Mouse (Mus musculus) megakaryocyte-erythroid progenitor cell, adult 5-6 weeks (primary cell): ENCODE data around the gene Spata18. TPM values are rescaled to one million over a fixed set of nuclear protein-coding genes. Genes with fewer than 3 reads are reported as not detected.
A peak's percentile ranks its signal among the peaks of the same experiment; 100 is the strongest.

Source experiments
- ATAC-seq: replicated peaks from 2 replicates; pipeline ENCODE4 v1.8.0; 2016; ENCODE audit warnings: mild to moderate bottlenecking, inconsistent platforms; ENCODE audit not compliant: severe bottlenecking, poor library complexity, low FRiP score, low TSS enrichment
- total RNA-seq, 2 experiments: library from RNA; stranded (forward) in 1 of 2; stranded (reverse) in 1 of 2; fragments of 200-1000, 215-1000 nt in 1 of 2; fragments of >200 nt in 1 of 2; fragmentation: Nextera tagmentation in 1 of 2; gene quantifications; 2 replicates each; pipeline ENCODE4 v1.2.3; 2014 to 2017

Spata18 gene
- total RNA-seq (2014; fragmentation: Nextera tagmentation) = not detected in 2 replicates
- total RNA-seq (2017) = not detected in 2 replicates

- ATAC-seq = 0 out of 2 replicates have a peak, but pooled peaks have one; percentile 15
These were observed at the start of gene Spata18 for GRCm38 (mm10) chr5:73651061-73651854. Gene Spata18, plus strand, starts transcription at chr5:73651379.

- no peak for ATAC-seq
These were observed 48.3 kb upstream of the Spata18 start for GRCm38 (mm10) chr5:73602865-73603264.

- ATAC-seq = no peak
These were observed 46.6 kb upstream of the Spata18 start for GRCm38 (mm10) chr5:73604542-73604941.

DNA sequence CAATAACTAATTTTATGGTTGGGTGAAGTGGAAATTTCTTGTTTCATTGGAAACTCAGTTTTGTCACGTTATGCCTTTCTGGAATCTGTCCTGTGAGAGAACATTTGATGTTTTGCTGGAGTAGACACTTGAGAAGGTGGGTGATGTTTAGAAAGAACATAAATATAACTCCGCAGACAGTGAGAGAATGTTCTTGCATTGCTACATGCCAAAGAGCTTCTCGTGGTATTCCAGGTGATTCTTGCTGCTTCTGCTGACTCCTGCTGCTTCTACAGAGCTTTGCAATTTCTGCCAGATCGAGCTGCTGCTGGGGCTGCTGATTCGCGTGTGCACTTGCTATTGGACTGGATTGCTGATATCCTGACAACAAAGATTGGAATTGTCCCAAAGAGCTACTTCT, 46.2 kb upstream of the Spata18 start:
- ATAC-seq = no peak

- ATAC-seq = no peak
These were observed 40.1 kb upstream of the Spata18 start for GRCm38 (mm10) chr5:73611071-73611470.

DNA sequence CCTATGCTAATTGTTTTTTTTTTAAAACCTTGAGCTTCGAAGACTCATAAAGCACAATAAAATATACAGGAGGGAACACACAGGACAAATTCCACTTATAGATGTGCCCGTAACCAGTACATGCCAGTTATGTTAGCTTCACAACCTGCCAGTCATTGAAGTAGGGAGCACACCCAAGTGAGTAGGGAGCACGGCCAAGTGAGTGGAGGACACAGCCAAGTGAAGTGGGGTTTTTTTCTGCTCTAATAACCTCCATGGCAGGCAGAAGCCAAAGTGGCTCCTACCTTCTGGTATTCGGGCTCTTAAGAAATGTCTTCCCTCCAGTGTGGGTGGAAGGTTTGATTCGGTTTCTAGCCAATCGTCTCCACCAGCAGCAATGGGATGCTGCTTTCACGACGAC, 37.9 kb upstream of the Spata18 start:
- no peak for ATAC-seq

- ATAC-seq = no peak
These were observed 36.0 kb upstream of the Spata18 start for GRCm38 (mm10) chr5:73615211-73615610.

DNA sequence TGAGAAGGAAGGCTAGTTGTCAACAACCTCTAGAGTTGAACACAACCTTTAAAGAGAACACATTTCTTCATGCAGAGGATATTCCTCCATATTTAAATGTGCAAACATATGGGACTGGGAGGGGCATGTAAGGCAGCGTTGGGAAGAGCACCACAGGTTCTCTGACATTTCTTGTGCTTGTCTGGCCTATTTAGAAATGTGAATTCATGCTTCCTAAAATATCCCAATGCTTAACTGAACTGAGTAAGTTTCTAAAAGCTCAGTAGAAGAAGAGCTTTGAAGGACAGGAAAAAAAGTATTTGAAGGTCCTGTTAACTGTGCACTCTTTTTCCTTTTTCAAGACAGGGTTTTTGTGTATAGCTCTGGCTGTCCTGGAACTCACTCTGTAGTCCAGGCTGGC, 32.2 kb upstream of the Spata18 start:
- no peak for ATAC-seq

- ATAC-seq = no peak
These were observed 25.7 kb upstream of the Spata18 start for GRCm38 (mm10) chr5:73625505-73625904.

- ATAC-seq = no peak
These were observed 24.3 kb upstream of the Spata18 start for GRCm38 (mm10) chr5:73626842-73627241.

DNA sequence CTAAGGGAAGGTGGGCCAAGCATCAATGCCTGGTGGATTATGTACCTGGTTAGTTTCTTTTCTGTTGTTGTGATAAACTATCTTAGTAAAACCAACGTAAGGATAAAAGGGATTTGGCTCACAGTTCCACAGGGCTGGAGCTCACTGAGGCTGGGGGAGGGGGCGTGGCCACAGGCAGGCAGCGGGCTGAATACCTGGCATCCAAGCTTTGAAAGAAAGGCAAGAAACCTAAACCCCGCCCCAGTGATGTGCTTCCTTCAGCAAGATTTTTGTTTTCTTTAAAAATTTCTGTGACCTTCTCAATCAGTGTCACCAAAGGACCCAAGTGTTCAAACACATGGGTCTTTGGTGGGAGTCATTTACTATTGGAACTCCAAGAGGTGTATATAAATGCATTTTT, 23.6 kb upstream of the Spata18 start:
- no peak for ATAC-seq

GRCm38 (mm10) chr5:73627991-73628390, 23.2 kb upstream of the Spata18 start:
- no peak for ATAC-seq

DNA sequence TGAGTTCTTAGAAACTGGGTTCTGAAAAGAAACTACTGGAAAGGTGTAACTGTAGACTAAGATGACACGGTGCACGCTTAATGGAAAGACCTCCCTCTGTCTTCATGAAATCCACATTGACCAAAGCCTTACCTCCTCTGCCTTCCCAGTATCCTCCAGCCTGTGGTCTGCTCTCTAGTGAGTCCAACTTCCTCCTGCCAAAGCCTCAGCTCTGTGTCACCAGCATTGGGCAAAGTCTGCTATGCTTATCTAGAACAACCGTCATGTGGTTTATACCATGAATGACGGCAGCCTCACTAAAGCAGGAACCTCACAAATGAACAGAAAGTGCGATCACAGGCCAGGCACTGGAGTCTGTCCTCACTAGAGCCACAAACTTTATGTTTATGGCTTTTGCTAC, 21.0 kb upstream of the Spata18 start:
- ATAC-seq = peak; percentile 94

GRCm38 (mm10) chr5:73631001-73631558, 20.1 kb upstream of the Spata18 start:
- no peak for ATAC-seq

GRCm38 (mm10) chr5:73632291-73632690, 18.9 kb upstream of the Spata18 start, which contains the start of gene Lrrc66:
Gene Lrrc66, minus strand, starts transcription at chr5:73632526.
- no peak for ATAC-seq

DNA sequence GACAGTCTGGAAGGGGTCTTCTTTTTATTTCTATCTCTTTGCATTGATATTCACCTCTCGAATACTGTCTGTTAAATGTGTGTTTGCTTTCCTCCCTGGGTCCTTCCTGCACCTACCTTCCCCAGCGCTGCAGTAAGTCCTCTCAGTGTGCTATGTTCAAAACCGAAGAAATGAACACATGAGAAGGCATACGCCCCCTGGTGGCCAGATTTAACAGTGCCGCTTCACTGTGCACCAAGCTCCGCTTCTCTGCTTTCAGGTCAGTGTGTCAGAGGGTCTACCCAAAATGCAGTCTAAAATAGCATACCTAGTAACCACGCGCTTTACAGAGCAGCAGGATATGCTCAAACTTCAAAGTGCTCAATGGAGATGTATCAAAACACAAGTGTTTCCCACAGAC, 18.0 kb upstream of the Spata18 start:
- ATAC-seq = 0 out of 2 replicates have a peak, but pooled peaks have one; percentile 31

- ATAC-seq = peak; percentile 68
These were observed 13.7 kb upstream of the Spata18 start for GRCm38 (mm10) chr5:73637337-73638107.

GRCm38 (mm10) chr5:73641058-73641457, 10.1 kb upstream of the Spata18 start:
- ATAC-seq = peak; percentile 39; the same call in 1 of the 2 replicates

- no peak for ATAC-seq
These were observed 9.1 kb upstream of the Spata18 start for GRCm38 (mm10) chr5:73642091-73642490.

GRCm38 (mm10) chr5:73647261-73647900, 3.8 kb upstream of the Spata18 start, which contains the start of gene Sgcb:
Gene Sgcb, minus strand, starts transcription at chr5:73647790.
- peak; percentile 73 for ATAC-seq
